Mouse (Mus musculus): ENCODE measurements around the gene Ipp. TPM values are rescaled to one million over a fixed set of nuclear protein-coding genes. Genes with fewer than 3 reads are reported as not detected.

Ipp gene
- polyA plus RNA-seq, 1 experiment from 2014 or later = 13.2 TPM

DNA sequence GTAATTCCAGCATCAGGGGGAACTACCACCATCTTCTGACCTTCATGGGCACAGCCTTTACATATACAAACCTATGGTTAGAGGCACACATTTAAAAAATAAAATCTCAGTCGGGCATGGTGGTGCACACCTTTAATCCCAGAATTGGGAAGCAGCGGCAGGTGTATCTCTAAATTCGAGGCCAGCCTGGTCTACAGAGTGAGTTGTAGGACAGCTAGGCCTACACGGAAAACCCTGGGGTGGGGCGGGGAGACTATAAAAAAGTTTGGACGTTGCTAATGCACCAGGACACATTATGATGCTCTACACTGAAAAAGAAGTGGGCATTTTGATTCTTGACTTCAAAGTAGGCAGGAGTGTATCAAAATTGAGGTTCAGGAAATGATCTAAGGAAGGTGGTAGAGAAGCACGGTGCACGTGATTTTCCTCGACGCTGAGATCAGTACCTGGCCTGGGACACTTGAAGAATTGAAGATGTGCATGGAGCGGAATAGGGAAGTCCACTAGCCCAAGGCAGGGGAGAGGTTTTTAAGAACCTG is 394 bp upstream of the Ipp start:
- 0 out of 2 replicates have a peak, but pooled peaks cover 3% of the 10 kb centered on the region for H3K36me3 ChIP-seq
- H3K27me3 ChIP-seq = no peaks in the 10 kb centered on the region
- peak overlapping the region; percentile 91; the same call in 1 of the 2 replicates for H3K27ac ChIP-seq
- WGBS = 25% methylated on average over 11 of the region's 11 CpGs
- no peak; the same call in 1 of the 2 replicates for ATAC-seq (ENCODE audit: insufficient number of reproducible peaks, low FRiP score, low TSS enrichment, low read depth)
- H3K4me3 ChIP-seq = peak overlapping the region; percentile 65
- H3K9ac ChIP-seq = peak overlapping the region; percentile 73
- no peaks in the 10 kb centered on the region for H3K9me3 ChIP-seq
- peak overlapping the region; percentile 69 for H3K4me2 ChIP-seq
- H3K4me1 ChIP-seq = 0 out of 2 replicates have a peak, but pooled peaks cover 3% of the 10 kb centered on the region

- Histone ChIP-seq H3K9ac (no peak overlapping the region), H3K4me3 (no peak overlapping the region), H3K36me3 (peaks cover 16% of the 10 kb centered on the region), H3K27me3 (no peaks in the 10 kb centered on the region), H3K9me3 (no peaks in the 10 kb centered on the region), H3K27ac (no peak overlapping the region), H3K4me1 (no peaks in the 10 kb centered on the region), H3K4me2 (no peak overlapping the region)
- WGBS = 66% methylated on average over 2 of the region's 2 CpGs
- ATAC-seq (ENCODE audit: insufficient number of reproducible peaks, low FRiP score, low TSS enrichment, low read depth) = no peak
These were observed 23.8 kb downstream of the Ipp start for GRCm38 (mm10) chr4:116531109-116531508.

DNA sequence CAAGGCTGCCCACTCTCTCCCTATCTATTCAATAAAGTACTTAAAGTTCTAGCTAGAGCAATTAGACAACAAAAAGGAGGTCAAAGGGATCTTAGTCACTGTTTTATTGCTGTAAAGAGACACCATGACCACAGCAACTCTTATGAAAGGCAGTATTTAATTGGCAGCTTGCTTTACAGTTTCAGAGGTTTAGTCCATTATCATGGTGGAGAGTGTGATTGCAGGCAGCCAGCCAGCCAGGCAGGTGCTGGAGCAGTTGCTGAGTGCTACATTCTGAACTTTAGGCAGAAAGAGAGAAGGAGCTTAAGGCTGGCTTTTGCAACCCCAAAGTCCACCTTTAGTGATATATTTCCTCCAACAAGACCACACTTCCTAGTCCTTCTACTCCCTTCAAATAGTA is 29.0 kb downstream of the Ipp start:
- Histone ChIP-seq H3K9ac (no peak overlapping the region), H3K4me3 (no peak overlapping the region), H3K9me3 (no peaks in the 10 kb centered on the region), H3K4me1 (no peaks in the 10 kb centered on the region), H3K27me3 (no peaks in the 10 kb centered on the region), H3K27ac (no peak overlapping the region), H3K4me2 (no peak overlapping the region), H3K36me3 (0 out of 2 replicates have a peak, but pooled peaks cover 19% of the 10 kb centered on the region)
- no peak for ATAC-seq (ENCODE audit: insufficient number of reproducible peaks, low FRiP score, low TSS enrichment, low read depth)

- Histone ChIP-seq H3K4me2 (no peak overlapping the region), H3K36me3 (0 out of 2 replicates have a peak, but pooled peaks cover 17% of the 10 kb centered on the region), H3K9ac (no peak overlapping the region), H3K4me3 (no peak overlapping the region), H3K27me3 (no peaks in the 10 kb centered on the region), H3K4me1 (no peaks in the 10 kb centered on the region), H3K27ac (no peak overlapping the region), H3K9me3 (no peaks in the 10 kb centered on the region)
- no peak for ATAC-seq (ENCODE audit: insufficient number of reproducible peaks, low FRiP score, low TSS enrichment, low read depth)
- WGBS = 74% methylated on average over 3 of the region's 3 CpGs
These were observed 30.4 kb downstream of the Ipp start for GRCm38 (mm10) chr4:116537737-116538136.

DNA sequence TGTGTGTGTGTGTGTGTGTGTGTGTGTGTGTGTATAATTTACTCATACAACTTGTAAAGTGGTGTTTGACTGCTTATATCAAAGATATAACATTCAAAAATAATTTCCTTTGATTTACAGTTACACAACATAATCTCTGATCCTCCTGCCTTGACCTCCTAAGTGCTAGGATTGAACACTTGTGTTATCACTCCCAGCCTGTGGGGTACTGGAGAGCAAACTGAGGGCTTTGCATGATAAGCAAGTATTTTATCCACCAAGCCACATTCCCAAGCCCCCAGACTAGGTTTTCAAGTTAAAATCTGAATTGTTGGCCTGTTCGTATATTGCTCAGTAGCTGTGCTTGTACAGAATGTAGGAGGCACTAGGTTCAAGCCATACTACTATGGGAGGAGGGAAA is 43.1 kb downstream of the Ipp start:
- Histone ChIP-seq H3K9me3 (no peaks in the 10 kb centered on the region), H3K4me2 (no peak overlapping the region), H3K27ac (no peak overlapping the region), H3K4me3 (no peak overlapping the region), H3K9ac (no peak overlapping the region), H3K27me3 (no peaks in the 10 kb centered on the region), H3K36me3 (peaks cover 16% of the 10 kb centered on the region), H3K4me1 (no peaks in the 10 kb centered on the region)
- no peak for ATAC-seq (ENCODE audit: insufficient number of reproducible peaks, low FRiP score, low TSS enrichment, low read depth)
- 88% methylated on average over 1 of the region's 1 CpGs for WGBS

- Histone ChIP-seq H3K27me3 (no peaks in the 10 kb centered on the region), H3K4me1 (no peaks in the 10 kb centered on the region; the same call in 1 of the 2 replicates), H3K27ac (no peak overlapping the region), H3K36me3 (peaks cover 16% of the 10 kb centered on the region), H3K4me3 (no peak overlapping the region), H3K9me3 (no peaks in the 10 kb centered on the region), H3K9ac (no peak overlapping the region), H3K4me2 (no peak overlapping the region)
- ATAC-seq (ENCODE audit: insufficient number of reproducible peaks, low FRiP score, low TSS enrichment, low read depth) = no peak
- WGBS = 81% methylated on average over 3 of the region's 3 CpGs
These were observed 45.7 kb downstream of the Ipp start for GRCm38 (mm10) chr4:116553035-116553434.

- Histone ChIP-seq H3K27me3 (no peaks in the 10 kb centered on the region), H3K4me1 (peaks cover 4% of the 10 kb centered on the region), H3K36me3 (peaks cover 16% of the 10 kb centered on the region), H3K4me2 (peak within 1 kb of the TSS; percentile 74), H3K27ac (peak within 1 kb of the TSS; percentile 96), H3K4me3 (peak within 1 kb of the TSS; percentile 76), H3K9ac (peak within 1 kb of the TSS; percentile 68), H3K9me3 (no peaks in the 10 kb centered on the region)
- ATAC-seq (ENCODE audit: insufficient number of reproducible peaks, low FRiP score, low TSS enrichment, low read depth) = no peak
- WGBS = 3% methylated on average over 23 of the region's 23 CpGs
These were observed 48.3 kb downstream of the Ipp start, which contains the start of gene Tmem69 for GRCm38 (mm10) chr4:116555413-116556300. Tmem69 (minus strand) TSS chr4:116555936.

GRCm38 (mm10) chr4:116556561-116557305 is 49.4 kb downstream of the Ipp start:
- Histone ChIP-seq H3K27ac (peak overlapping the region; percentile 96), H3K4me3 (peak overlapping the region; percentile 76), H3K9me3 (no peaks in the 10 kb centered on the region), H3K4me2 (peak overlapping the region; percentile 74), H3K9ac (peak overlapping the region; percentile 68), H3K27me3 (no peaks in the 10 kb centered on the region), H3K36me3 (peaks cover 16% of the 10 kb centered on the region), H3K4me1 (peaks cover 4% of the 10 kb centered on the region)
- peak; percentile 93 for ATAC-seq (ENCODE audit: insufficient number of reproducible peaks, low FRiP score, low TSS enrichment, low read depth)
- WGBS = under 1% methylated on average over 28 of the region's 28 CpGs

- ATAC-seq (ENCODE audit: insufficient number of reproducible peaks, low FRiP score, low TSS enrichment, low read depth) = peak; percentile 97
- peaks cover 13% of the 10 kb centered on the region for H3K36me3 ChIP-seq
- WGBS = under 1% methylated on average over 71 of the region's 78 CpGs
- no peaks in the 10 kb centered on the region for H3K9me3 ChIP-seq
- H3K27me3 ChIP-seq = no peaks in the 10 kb centered on the region
- peaks cover 4% of the 10 kb centered on the region for H3K4me1 ChIP-seq
- peak within 1 kb of the TSS; percentile 76 for H3K4me3 ChIP-seq
- peak within 1 kb of the TSS; percentile 74 for H3K4me2 ChIP-seq
- peak within 1 kb of the TSS; percentile 96 for H3K27ac ChIP-seq
- H3K9ac ChIP-seq = peak within 1 kb of the TSS; percentile 86
These were observed 50.2 kb downstream of the Ipp start, which contains the start of gene Gpbp1l1 for GRCm38 (mm10) chr4:116557306-116558121. Gpbp1l1 (plus strand) TSS chr4:116557658.

DNA sequence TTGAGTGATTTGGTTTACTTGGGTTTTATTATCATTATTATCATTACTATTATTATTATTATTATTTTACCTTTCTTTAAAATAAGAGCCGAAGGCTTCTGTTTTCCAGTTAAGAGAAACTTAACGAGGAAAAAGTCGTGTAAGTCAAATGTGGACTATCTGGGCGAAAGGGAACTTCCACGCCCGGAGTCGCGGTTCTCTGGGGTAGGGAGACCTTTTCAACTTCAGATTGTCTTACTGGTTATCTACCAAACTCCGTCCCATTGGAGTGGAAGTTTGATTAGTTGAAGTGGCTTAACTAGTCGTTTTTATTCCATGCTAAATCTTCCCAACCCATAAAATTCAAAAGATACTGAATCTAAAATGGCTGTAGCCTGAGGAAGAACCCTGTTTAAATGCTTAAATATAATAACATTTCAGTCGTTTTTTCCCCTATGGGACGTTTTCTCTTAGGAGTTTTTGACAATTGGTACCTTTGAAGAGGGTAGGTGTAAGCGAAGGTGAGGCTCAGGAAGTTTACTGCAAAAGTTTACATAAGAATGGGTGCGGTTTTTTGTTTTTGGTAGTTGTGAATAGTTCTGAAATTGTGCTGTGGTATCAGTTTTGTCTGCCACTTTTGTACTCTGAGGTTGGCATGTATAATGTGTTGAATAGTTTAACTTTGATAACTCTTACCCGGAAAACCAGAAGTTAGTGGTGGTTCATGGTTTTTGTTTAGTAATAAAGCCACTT is 51.0 kb downstream of the Ipp start:
- Histone ChIP-seq H3K9me3 (no peaks in the 10 kb centered on the region), H3K4me2 (peak overlapping the region; percentile 74), H3K36me3 (peaks cover 7% of the 10 kb centered on the region), H3K4me1 (peaks cover 4% of the 10 kb centered on the region), H3K9ac (peak overlapping the region; percentile 86), H3K27me3 (no peaks in the 10 kb centered on the region), H3K4me3 (peak overlapping the region; percentile 76), H3K27ac (peak overlapping the region; percentile 96)
- ATAC-seq (ENCODE audit: insufficient number of reproducible peaks, low FRiP score, low TSS enrichment, low read depth) = no peak
- 3% methylated on average over 15 of the region's 15 CpGs for WGBS

Measured in limb, embryonic 15.5 days (tissue).